Comparison of ENCODE assay signal across 8 mouse cellular contexts in the genomic region with DNA sequence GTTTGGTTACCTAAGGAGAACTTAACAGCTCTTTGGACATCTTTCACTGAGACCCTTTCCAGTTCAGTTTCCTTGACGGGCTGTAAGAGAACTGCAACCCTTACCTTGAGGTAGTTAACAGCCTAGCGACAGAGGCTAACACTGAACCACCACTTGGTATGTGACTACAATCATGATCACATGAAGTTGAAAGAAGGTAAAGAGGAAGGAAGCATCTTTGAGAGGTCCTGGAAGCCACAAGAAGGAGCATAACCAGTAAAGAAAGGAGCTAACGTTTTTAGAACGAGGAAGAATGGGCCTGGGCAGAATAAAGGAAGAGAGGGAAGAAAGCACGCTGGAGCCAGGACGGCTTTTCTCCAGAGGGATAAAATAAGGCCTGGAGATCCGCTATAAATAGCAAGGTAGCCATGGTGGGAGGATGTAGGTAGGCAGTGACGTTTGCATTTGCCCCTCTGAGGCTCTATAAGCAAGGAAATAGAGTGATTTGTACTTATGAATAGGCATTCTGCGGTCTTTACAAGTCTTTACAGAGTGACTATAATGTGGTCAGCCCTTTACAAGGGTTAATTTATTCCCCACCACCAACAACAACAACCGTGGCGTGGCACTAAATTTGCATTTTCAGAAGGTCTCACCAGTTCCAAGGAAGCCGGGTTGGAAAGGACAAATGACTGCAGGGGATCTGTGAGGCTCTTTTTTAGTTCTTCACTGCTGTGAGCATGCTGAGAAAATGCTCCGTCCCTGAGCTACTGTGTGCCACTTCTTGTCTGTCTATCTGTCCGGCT. TPM values are rescaled to one million over a fixed set of nuclear protein-coding genes. Genes with fewer than 3 reads are reported as not detected.
A peak's percentile ranks its signal among the peaks of the same experiment; 100 is the strongest.
DNase-seq lines count a peak whose midpoint lies in the region; ATAC-seq lines count a peak whose summit lies in the region.

No protein-coding gene starts in this region.

- peak overlapping the region; percentile 75 for H3K4me2 ChIP-seq in embryonic facial prominence, embryonic 14.5 days (ENCODE audit: low read depth, low read length)
- peak overlapping the region; percentile 90 for H3K4me2 ChIP-seq in limb, embryonic 12.5 days
- H3K4me2 ChIP-seq in neural tube, embryonic 14.5 days (ENCODE audit: low read depth, low read length) = peak overlapping the region; percentile 98

- no peaks in the 10 kb centered on the region for H3K9me3 ChIP-seq in embryonic facial prominence, embryonic 14.5 days (ENCODE audit: control insufficient read depth, low read length)
- H3K9me3 ChIP-seq in limb, embryonic 12.5 days = no peaks in the 10 kb centered on the region
- no peaks in the 10 kb centered on the region for H3K9me3 ChIP-seq in neural tube, embryonic 14.5 days (ENCODE audit: control insufficient read depth, low read length)

- peaks cover 23% of the 10 kb centered on the region for H3K4me1 ChIP-seq in embryonic facial prominence, embryonic 14.5 days (ENCODE audit: control insufficient read depth, insufficient read depth, low read length)
- peaks cover 21% of the 10 kb centered on the region for H3K4me1 ChIP-seq in limb, embryonic 12.5 days (replicated peaks)
- H3K4me1 ChIP-seq in neural tube, embryonic 14.5 days (ENCODE audit: control insufficient read depth, insufficient read depth, low read length) = peaks cover 7% of the 10 kb centered on the region

- H3K27me3 ChIP-seq in embryonic facial prominence, embryonic 14.5 days (replicated peaks; ENCODE audit: control insufficient read depth, insufficient read depth, low read length) = no peaks in the 10 kb centered on the region
- no peaks in the 10 kb centered on the region for H3K27me3 ChIP-seq in limb, embryonic 12.5 days
- H3K27me3 ChIP-seq in neural tube, embryonic 14.5 days (ENCODE audit: control insufficient read depth, insufficient read depth, low read length) = no peaks in the 10 kb centered on the region; the same call in 1 of the 2 replicates

- H3K27ac ChIP-seq in embryonic facial prominence, embryonic 14.5 days (replicated peaks; ENCODE audit: low read depth, low read length) = peak overlapping the region; percentile 89
- H3K27ac ChIP-seq in limb, embryonic 12.5 days = peak overlapping the region; percentile 92
- H3K27ac ChIP-seq in neural tube, embryonic 14.5 days (ENCODE audit: low read depth, low read length) = peak overlapping the region; percentile 25; the same call in 1 of the 2 replicates

- H3K4me3 ChIP-seq in embryonic facial prominence, embryonic 14.5 days (ENCODE audit: low read depth, low read length) = peak overlapping the region; percentile 68
- H3K4me3 ChIP-seq in limb, embryonic 12.5 days (replicated peaks) = peak overlapping the region; percentile 64
- peak overlapping the region; percentile 52 for H3K4me3 ChIP-seq in neural tube, embryonic 14.5 days (ENCODE audit: low read depth, low read length)

- ATAC-seq in frontal cortex, adult (ENCODE audit: low TSS enrichment) = peak; percentile 22
- ATAC-seq in embryonic facial prominence, embryonic 14.5 days (ENCODE audit: low read depth) = peak; percentile 2; the same call in 1 of the 2 replicates
- ATAC-seq in limb, embryonic 12.5 days (ENCODE audit: insufficient number of reproducible peaks, insufficient read depth, low FRiP score, low TSS enrichment, low read depth) = no peak; the same call in 1 of the 2 replicates
- peak; percentile 7; the same call in 1 of the 2 replicates for ATAC-seq in neural tube, embryonic 14.5 days (ENCODE audit: low read depth)

- peaks cover 7% of the 10 kb centered on the region; the same call in 1 of the 2 replicates for H3K36me3 ChIP-seq in embryonic facial prominence, embryonic 14.5 days (ENCODE audit: control insufficient read depth, insufficient read depth, low read length)
- H3K36me3 ChIP-seq in limb, embryonic 12.5 days = peaks cover 6% of the 10 kb centered on the region
- H3K36me3 ChIP-seq in neural tube, embryonic 14.5 days (ENCODE audit: control insufficient read depth, insufficient read depth, low read length) = no peaks in the 10 kb centered on the region

- DNase-seq in frontal cortex, postnatal 10 days (ENCODE audit: low spot score in 2 of 2) = no peak
- DNase-seq in CD4-positive, CD25-positive, alpha-beta regulatory T cell, adult 2 months (ENCODE audit: low read depth, low spot score) = peak; percentile 39
- no peak for DNase-seq in embryonic facial prominence, embryonic 14.5 days (ENCODE audit: low spot score)
- DNase-seq in layer of hippocampus, adult 11-12 months (ENCODE audit: low spot score) = no peak
- no peak for DNase-seq in testis, postnatal 14 days (ENCODE audit: low spot score)

- H3K9ac ChIP-seq in embryonic facial prominence, embryonic 14.5 days (ENCODE audit: low read depth, low read length) = peak overlapping the region; percentile 83
- no peak overlapping the region; the same call in 1 of the 2 replicates for H3K9ac ChIP-seq in limb, embryonic 12.5 days (replicated peaks)
- H3K9ac ChIP-seq in neural tube, embryonic 14.5 days (replicated peaks; ENCODE audit: low read depth, low read length) = no peak overlapping the region; the same call in 1 of the 2 replicates

- 29% methylated on average over 14 of the region's 14 CpGs for whole genome bisulfite sequencing in embryonic facial prominence, embryonic 14.5 days
- 36% methylated on average over 14 of the region's 14 CpGs for WGBS in limb, embryonic 12.5 days
- WGBS in neural tube, embryonic 14.5 days = 8% methylated on average over 14 of the region's 14 CpGs

RNA-seq across cellular contexts. Expression of a gene that starts 0.8 kb away (rescaled TPM):
- 36.9 and 37.3 TPM in 2 replicates for polyA plus RNA-seq in embryonic facial prominence, embryonic 14.5 days (2014; fragmentation: Nextera tagmentation; extraction: Ambion mirVana)
- 22.6 and 26.3 TPM in 2 replicates for polyA plus RNA-seq in limb, embryonic 12.5 days (2016; fragmentation: Nextera tagmentation; extraction: Ambion mirVana)
- polyA plus RNA-seq in neural tube, embryonic 14.5 days (2014; fragmentation: Nextera tagmentation; extraction: Ambion mirVana) = 9.4 and 10.8 TPM in 2 replicates

RNA-seq across cellular contexts. Expression of a gene that starts 17.5 kb away (rescaled TPM):
- 19.4 and 21.0 TPM in 2 replicates for polyA plus RNA-seq in embryonic facial prominence, embryonic 14.5 days (2014; fragmentation: Nextera tagmentation; extraction: Ambion mirVana)
- polyA plus RNA-seq in limb, embryonic 12.5 days (2016; fragmentation: Nextera tagmentation; extraction: Ambion mirVana) = 9.7 and 17.2 TPM in 2 replicates
- polyA plus RNA-seq in neural tube, embryonic 14.5 days (2014; fragmentation: Nextera tagmentation; extraction: Ambion mirVana) = 2.1 and 3.2 TPM in 2 replicates

RNA-seq across cellular contexts. Expression of a gene that starts 34.0 kb away (rescaled TPM):
- 12.2 and 15.2 TPM in 2 replicates for polyA plus RNA-seq in embryonic facial prominence, embryonic 14.5 days (2014; fragmentation: Nextera tagmentation; extraction: Ambion mirVana)
- polyA plus RNA-seq in limb, embryonic 12.5 days (2016; fragmentation: Nextera tagmentation; extraction: Ambion mirVana) = 28.2 and 33.7 TPM in 2 replicates
- polyA plus RNA-seq in neural tube, embryonic 14.5 days (2014; fragmentation: Nextera tagmentation; extraction: Ambion mirVana) = 34.2 and 37.2 TPM in 2 replicates

RNA-seq across cellular contexts. Expression of a gene that starts 39.4 kb away (rescaled TPM):
- 28.2 and 29.9 TPM in 2 replicates for polyA plus RNA-seq in embryonic facial prominence, embryonic 14.5 days (2014; fragmentation: Nextera tagmentation; extraction: Ambion mirVana)
- 36.5 and 39.4 TPM in 2 replicates for polyA plus RNA-seq in limb, embryonic 12.5 days (2016; fragmentation: Nextera tagmentation; extraction: Ambion mirVana)
- polyA plus RNA-seq in neural tube, embryonic 14.5 days (2014; fragmentation: Nextera tagmentation; extraction: Ambion mirVana) = 35.3 and 40.7 TPM in 2 replicates

RNA-seq across cellular contexts. Expression of a gene that starts 43.5 kb away (rescaled TPM):
- polyA plus RNA-seq in embryonic facial prominence, embryonic 14.5 days (2014; fragmentation: Nextera tagmentation; extraction: Ambion mirVana) = 20.1 and 21.5 TPM in 2 replicates
- polyA plus RNA-seq in limb, embryonic 12.5 days (2016; fragmentation: Nextera tagmentation; extraction: Ambion mirVana) = 37.7 and 39.1 TPM in 2 replicates
- polyA plus RNA-seq in neural tube, embryonic 14.5 days (2014; fragmentation: Nextera tagmentation; extraction: Ambion mirVana) = 118 and 131 TPM in 2 replicates

Comparison
In these comparisons a context has a peak if more than half of its experiments do, and no peak if none do; other contexts are left out.
1. H3K27ac ChIP-seq: peak in every context shown above with its lines; median percentile 92 in limb, embryonic 12.5 days; 89 in embryonic facial prominence, embryonic 14.5 days; 25 in neural tube, embryonic 14.5 days.